Mouse (Mus musculus) neural tube, embryonic 11.5 days (tissue): ENCODE measurements around the gene Hira. TPM values are rescaled to one million over a fixed set of nuclear protein-coding genes. Genes with fewer than 3 reads are reported as not detected.
A peak's percentile ranks its signal among the peaks of the same experiment; 100 is the strongest.
"Not testable (repeated sequence)": the region's sequence is repeated elsewhere in the genome, so short reads cannot be mapped to it uniquely, and the experiment has no call there.

ENCODE experiments used
- ATAC-seq: fragments of 200-750 bp; cut with Nextera tagmentation; 2 replicates; pipeline ENCODE4 v1.8.0; 2017; ENCODE audit warnings: moderate number of reproducible peaks, mild to moderate bottlenecking, moderate TSS enrichment, moderate library complexity; ENCODE audit not compliant: insufficient read depth, low FRiP score, low TSS enrichment
- DNase-seq: peaks from one replicate; pipeline ENCODE4 v3.0.0-alpha.2; 2015; ENCODE audit warnings: low spot score
- H3K27ac ChIP-seq: fragments of 300-500 bp; sonication (generic); 2 replicates; pipeline ENCODE4 v1.5.1; 2014; ENCODE audit warnings: low read depth, mild to moderate bottlenecking, low read length
- H3K27me3 ChIP-seq: fragments of 300-500 bp; sonication (generic); 2 replicates; pipeline ENCODE4 v1.6.1; 2014; ENCODE audit warnings: mild to moderate bottlenecking, low read length, mixed read lengths; ENCODE audit not compliant: control insufficient read depth, insufficient read depth
- H3K36me3 ChIP-seq: fragments of 300-500 bp; sonication (generic); 2 replicates; pipeline ENCODE4 v1.6.1; 2014; ENCODE audit warnings: mild to moderate bottlenecking, low read length, moderate library complexity, mixed read lengths; ENCODE audit not compliant: control insufficient read depth, insufficient read depth
- H3K4me1 ChIP-seq: fragments of 300-500 bp; sonication (generic); 2 replicates; pipeline ENCODE4 v1.6.1; 2014; ENCODE audit warnings: low read length, mixed read lengths; ENCODE audit not compliant: control insufficient read depth, insufficient read depth
- H3K4me2 ChIP-seq: fragments of 300-500 bp; sonication (generic); 2 replicates; pipeline ENCODE4 v1.6.1; 2014; ENCODE audit warnings: low read depth, mild to moderate bottlenecking, moderate library complexity
- H3K4me3 ChIP-seq: fragments of 300-500 bp; sonication (generic); 2 replicates; pipeline ENCODE4 v1.5.1; 2014; ENCODE audit warnings: low read depth, low read length
- H3K9ac ChIP-seq: fragments of 300-500 bp; sonication (generic); 2 replicates; pipeline ENCODE4 v1.6.1; 2014; ENCODE audit warnings: mild to moderate bottlenecking, low read length
- H3K9me3 ChIP-seq: fragments of 300-500 bp; sonication (generic); 2 replicates; pipeline ENCODE4 v1.6.1; 2016; ENCODE audit warnings: low read length; ENCODE audit not compliant: control insufficient read depth
- WGBS: fragments of 180-500 bp; shearing (Covaris S2); extraction: QIAGEN DNeasy Blood & Tissue Kit; methylation state at CpG from one replicate; pipeline ENCODE4 v1.1.7; 2014; 5-methylcytosine and 5-hydroxymethylcytosine counted together
- polyA plus RNA-seq: library from polyadenylated mRNA; unstranded; fragments of >200 nt; fragmentation: Nextera tagmentation; extraction: Ambion mirVana; gene quantifications from 2 replicates; pipeline ENCODE4 v1.2.1, GENCODE M21; 2014

Hira gene
- polyA plus RNA-seq, 1 experiment from 2014 or later: 12.8 TPM

DNA sequence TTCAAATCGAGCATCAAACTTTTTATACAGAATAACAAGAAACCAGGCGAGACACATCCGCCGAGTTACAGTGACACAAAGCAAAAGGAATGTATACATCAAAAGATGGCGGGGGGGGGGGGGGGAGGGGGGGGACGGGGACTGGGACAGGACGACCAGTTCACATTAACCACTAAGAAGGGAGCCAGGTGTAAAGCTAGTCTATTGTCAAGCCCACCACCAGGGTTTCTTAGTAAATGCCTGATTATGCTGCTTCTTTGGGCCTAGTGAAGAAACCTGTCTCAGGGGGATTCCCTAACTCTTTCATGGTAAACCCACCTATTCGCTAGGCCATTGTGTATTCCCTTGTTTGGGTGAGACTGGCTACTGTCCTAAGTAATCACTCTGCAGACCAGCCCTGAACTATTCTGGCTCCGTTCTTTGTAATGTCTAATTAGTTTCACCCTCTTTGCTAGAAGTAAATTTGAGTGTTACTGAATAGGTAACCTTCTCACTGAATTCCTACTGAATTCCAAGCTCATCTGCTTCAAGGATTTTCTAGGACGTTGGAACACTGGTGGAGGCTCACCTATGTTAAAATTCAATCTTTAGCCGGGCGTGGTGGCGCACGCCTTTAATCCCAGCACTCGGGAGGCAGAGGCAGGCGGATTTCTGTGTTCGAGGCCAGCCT is 27.2 kb upstream of the Hira start:
- WGBS: 90% methylated on average over 15 of the region's 17 CpGs
- not testable (repeated sequence) for H3K4me1 ChIP-seq, H3K9ac ChIP-seq, H3K4me2 ChIP-seq, H3K9me3 ChIP-seq, DNase-seq, H3K27me3 ChIP-seq, ATAC-seq, H3K27ac ChIP-seq, H3K36me3 ChIP-seq, H3K4me3 ChIP-seq

DNA sequence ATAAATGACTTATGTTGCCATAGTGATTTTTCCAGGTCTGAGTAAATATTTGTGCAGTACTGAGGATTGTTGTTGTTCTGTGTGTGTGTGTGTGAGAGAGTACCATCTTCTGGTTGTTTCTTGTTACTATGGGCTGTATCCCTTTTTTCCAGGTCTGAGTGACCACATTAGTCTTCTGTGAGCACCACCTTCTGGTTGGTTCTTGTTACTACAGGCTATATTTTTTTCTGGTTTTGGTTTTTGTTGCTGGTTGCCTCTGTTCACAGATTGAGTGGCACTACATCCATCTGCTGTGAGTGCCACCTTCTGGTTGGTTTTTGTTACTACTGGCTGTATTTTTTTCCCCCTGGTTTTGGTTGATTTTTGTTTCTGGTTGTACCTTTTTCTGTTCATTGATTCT is 18.3 kb upstream of the Hira start:
- Histone ChIP-seq H3K27ac (no peak overlapping the region), H3K4me2 (no peak overlapping the region), H3K4me3 (no peak overlapping the region), H3K9ac (no peak overlapping the region), H3K27me3 (no peaks in the 10 kb centered on the region), H3K36me3 (no peaks in the 10 kb centered on the region), H3K9me3 (no peaks in the 10 kb centered on the region), H3K4me1 (no peaks in the 10 kb centered on the region)
- DNase-seq: peak; percentile 17
- no peak for ATAC-seq

DNA sequence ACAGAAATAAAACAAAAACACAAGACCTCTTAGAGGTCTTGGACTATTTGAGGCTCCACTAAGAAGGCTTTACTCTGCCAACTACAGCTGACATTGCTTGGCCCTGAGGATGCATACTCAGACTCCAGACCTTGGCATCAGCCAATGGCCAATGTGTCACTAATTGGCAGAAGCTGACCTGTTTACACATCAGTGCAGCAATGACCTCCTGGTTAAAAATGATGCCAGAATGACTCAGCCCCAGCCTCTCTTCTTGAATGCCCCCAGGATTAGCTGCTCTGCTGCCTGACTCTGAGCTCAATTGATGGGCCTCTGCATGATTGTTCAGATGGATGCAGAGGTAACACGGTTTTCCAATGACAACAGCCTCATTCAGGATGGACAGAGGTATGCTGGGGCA is 16.7 kb upstream of the Hira start:
- 56% methylated on average over 1 of the region's 1 CpGs for WGBS
- Histone ChIP-seq H3K4me3 (no peak overlapping the region), H3K36me3 (no peaks in the 10 kb centered on the region), H3K27me3 (no peaks in the 10 kb centered on the region), H3K4me2 (no peak overlapping the region), H3K9ac (no peak overlapping the region), H3K4me1 (no peaks in the 10 kb centered on the region), H3K9me3 (no peaks in the 10 kb centered on the region), H3K27ac (no peak overlapping the region)
- DNase-seq: no peak
- no peak for ATAC-seq

DNA sequence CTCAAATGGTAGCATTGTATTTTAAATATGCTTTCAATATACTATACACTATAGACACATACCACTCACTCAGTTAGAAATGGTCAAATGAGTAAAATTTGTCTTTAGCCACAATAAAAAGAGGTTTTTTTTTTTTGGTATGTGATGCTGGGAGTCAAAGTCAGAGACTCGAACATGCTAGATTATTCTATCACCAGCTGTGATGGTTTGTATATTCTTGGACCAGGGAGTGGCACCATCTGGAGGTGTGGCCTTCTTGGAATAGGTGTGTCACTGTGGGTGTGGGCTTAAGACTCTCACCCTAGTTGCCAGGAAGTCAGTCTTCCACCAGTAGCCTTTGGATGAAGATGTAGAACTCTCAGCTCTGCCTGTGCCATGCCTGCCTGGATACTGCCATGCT is 6.3 kb upstream of the Hira start:
- not testable (repeated sequence) for H3K9ac ChIP-seq, H3K4me1 ChIP-seq, DNase-seq, H3K27me3 ChIP-seq, H3K4me2 ChIP-seq, ATAC-seq, H3K27ac ChIP-seq, H3K4me3 ChIP-seq, H3K9me3 ChIP-seq, H3K36me3 ChIP-seq
- WGBS: 72% methylated on average over 1 of the region's 1 CpGs

DNA sequence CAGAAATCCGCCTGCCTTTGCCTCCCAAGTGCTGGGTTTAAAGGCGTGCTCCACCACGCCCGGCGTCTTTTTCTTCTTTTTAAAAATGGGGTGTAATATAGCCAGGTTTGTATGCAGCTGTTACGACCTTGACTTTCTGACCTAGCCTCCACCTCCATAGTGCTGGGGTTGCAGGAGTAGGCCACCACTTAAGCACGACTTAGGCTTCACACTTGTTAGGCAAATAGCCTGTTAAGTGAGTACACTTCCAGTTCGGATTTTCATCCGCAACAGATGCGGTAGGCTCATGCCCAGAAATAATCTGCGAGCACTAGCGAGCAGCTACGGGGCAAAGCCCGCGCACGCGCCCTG is 771 bp upstream of the Hira start:
- H3K9me3 ChIP-seq: no peaks in the 10 kb centered on the region
- WGBS: 2% methylated on average over 17 of the region's 17 CpGs
- ATAC-seq: 0 out of 2 replicates have a peak, but pooled peaks have one; percentile 1
- H3K9ac ChIP-seq: peak overlapping the region; percentile 90
- no peaks in the 10 kb centered on the region for H3K27me3 ChIP-seq
- H3K27ac ChIP-seq: peak overlapping the region; percentile 72
- peaks cover 7% of the 10 kb centered on the region for H3K36me3 ChIP-seq
- peak overlapping the region; percentile 95 for H3K4me3 ChIP-seq
- DNase-seq: no peak
- 0 out of 2 replicates have a peak, but pooled peaks cover 2% of the 10 kb centered on the region for H3K4me1 ChIP-seq
- peak overlapping the region; percentile 55 for H3K4me2 ChIP-seq

DNA sequence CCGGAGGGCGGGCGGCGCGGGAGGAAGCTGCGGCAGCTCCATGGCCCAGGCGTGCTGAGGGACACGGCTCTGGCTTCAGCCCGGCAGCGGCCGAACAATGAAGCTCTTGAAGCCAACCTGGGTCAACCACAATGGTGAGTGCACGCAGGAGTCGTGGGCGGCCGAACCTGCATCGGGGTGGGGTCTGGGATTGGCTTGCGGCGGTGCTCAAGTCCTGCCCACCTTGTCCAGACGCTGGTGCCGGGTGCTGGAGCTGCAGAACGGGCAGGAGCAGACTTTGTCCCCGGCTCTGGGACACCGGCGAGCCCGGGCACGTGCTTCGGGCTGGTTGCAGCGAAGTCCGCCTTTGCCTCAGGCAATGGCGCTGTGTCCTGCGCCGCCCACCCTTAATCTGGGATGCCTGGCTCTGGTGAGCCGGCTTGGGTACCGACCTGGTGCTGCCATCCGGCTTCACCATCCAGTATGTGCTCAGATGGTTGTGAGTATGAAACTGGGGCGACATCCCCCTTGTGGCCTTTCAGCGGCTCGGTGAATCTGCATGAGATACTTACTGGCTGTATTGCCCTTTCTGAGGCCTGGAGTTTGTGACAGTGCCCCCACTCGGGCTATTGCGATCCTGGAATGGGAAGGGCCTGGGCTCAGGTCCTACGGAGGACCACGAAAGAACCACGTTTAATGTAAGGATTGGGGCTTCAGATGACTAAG is 701 bp downstream of the Hira start:
- ATAC-seq: peak; percentile 29

DNA sequence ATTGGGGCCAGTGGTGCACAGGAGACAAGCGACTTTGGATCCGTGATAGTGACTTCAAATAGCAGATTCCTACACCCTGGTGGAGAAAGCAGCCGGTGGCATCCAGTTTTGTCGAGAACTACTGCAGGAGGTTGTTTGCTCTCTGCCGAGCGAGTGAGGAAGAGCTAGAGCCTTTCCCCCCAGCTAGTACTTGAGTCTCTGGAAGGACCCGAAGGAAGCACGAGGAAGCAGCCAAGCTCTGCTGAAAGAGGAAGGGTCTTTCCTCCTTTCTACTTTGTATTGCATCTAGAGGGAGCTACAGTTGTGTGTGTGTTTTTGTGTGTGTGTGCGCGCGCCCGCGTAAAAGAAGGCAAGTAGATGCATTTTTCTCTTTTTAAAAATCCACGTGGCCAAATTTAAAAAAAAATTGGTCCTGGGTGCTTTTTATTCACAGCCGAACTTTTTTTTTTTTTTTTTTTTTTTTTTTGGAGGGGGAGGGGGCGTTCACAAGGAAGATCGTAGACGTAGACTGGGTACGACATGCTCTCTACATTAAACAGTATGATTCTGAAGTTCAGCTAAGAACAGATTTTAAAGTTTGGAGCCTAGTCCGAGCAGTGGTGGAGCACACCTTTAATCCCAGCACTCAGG is 1.4 kb downstream of the Hira start:
- H3K4me2 ChIP-seq: peak overlapping the region; percentile 55
- DNase-seq (no peak), ATAC-seq (no peak)
- no peak overlapping the region; the same call in 1 of the 2 replicates for H3K27ac ChIP-seq
- H3K9me3 ChIP-seq: no peaks in the 10 kb centered on the region
- 34% methylated on average over 20 of the region's 20 CpGs for WGBS
- H3K4me1 ChIP-seq: 0 out of 2 replicates have a peak, but pooled peaks cover 2% of the 10 kb centered on the region
- peaks cover 3% of the 10 kb centered on the region; the same call in 1 of the 2 replicates for H3K36me3 ChIP-seq
- no peaks in the 10 kb centered on the region for H3K27me3 ChIP-seq
- H3K9ac ChIP-seq: peak overlapping the region; percentile 90
- peak overlapping the region; percentile 95 for H3K4me3 ChIP-seq

More for the DNA sequence above, 701 bp downstream of the Hira start:
- 0% methylated on average over 39 of the region's 43 CpGs for WGBS
- Histone ChIP-seq H3K27ac (peak overlapping the region; percentile 72), H3K27me3 (no peaks in the 10 kb centered on the region), H3K36me3 (peaks cover 3% of the 10 kb centered on the region), H3K9ac (peak overlapping the region; percentile 90), H3K4me1 (0 out of 2 replicates have a peak, but pooled peaks cover 2% of the 10 kb centered on the region), H3K4me3 (peak overlapping the region; percentile 95), H3K9me3 (no peaks in the 10 kb centered on the region), H3K4me2 (peak overlapping the region; percentile 55)
- DNase-seq: peak; percentile 80

DNA sequence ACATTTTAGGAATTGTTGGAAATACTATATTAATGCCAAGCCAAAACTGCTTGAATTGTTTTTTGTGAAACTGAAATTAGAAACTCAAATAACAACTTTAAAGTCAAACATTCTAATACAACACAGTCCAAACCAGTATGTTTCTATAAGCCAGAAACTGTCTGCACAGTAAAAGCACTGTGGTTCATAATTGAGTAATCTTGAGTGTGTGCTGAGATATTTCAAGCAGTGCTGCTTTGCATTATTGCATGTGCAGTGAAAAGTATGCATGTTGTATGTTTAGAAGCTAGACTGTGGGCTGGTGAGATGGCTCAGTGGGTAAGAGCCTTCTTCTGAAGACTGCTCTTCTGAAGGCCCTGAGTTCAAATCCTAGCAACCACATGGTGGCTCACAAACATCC is 7.2 kb downstream of the Hira start:
- Histone ChIP-seq H3K27ac (no peak overlapping the region), H3K9ac (no peak overlapping the region), H3K4me1 (0 out of 2 replicates have a peak, but pooled peaks cover 2% of the 10 kb centered on the region), H3K27me3 (no peaks in the 10 kb centered on the region), H3K36me3 (no peaks in the 10 kb centered on the region), H3K9me3 (no peaks in the 10 kb centered on the region), H3K4me2 (no peak overlapping the region), H3K4me3 (no peak overlapping the region)
- ATAC-seq: no peak
- DNase-seq: no peak
